Mouse (Mus musculus) lung, adult 2 months (tissue): ENCODE data around the gene Slc8a3. TPM values are rescaled to one million over a fixed set of nuclear protein-coding genes. Genes with fewer than 3 reads are reported as not detected.

Experiments used
- DNase-seq: peaks from one replicate; pipeline ENCODE4 v3.0.0; 2022
- H3K4me1 ChIP-seq: fragments of 200-500 bp; 2 replicates; pipeline ENCODE4 v1.6.1; 2011; ENCODE audit warnings: low read length; ENCODE audit not compliant: control insufficient read depth, insufficient read depth
- H3K4me3 ChIP-seq: fragments of 200-500 bp; replicated peaks from 2 replicates; pipeline ENCODE3; 2011; ENCODE audit warnings: low read depth, mild to moderate bottlenecking, control low read depth, low read length; ENCODE audit errors: extremely low read depth
- CTCF ChIP-seq: fragments of 200-500 bp; IDR thresholded peaks from 2 replicates; pipeline ENCODE4 v1.5.1; 2011; ENCODE audit warnings: mild to moderate bottlenecking, low read length, control low read depth; ENCODE audit not compliant: insufficient read depth
- POLR2A ChIP-seq: fragments of 200-500 bp; IDR thresholded peaks from 2 replicates; pipeline ENCODE4 v1.6.1; 2011; ENCODE audit warnings: low read depth, mild to moderate bottlenecking, control low read depth, low read length, borderline replicate concordance; ENCODE audit errors: extremely low read depth
- WGBS: fragments of 180-500 bp; shearing (Covaris S2); methylation state at CpG from one replicate; pipeline ENCODE4 v1.1.7; 2018; 5-methylcytosine and 5-hydroxymethylcytosine counted together
- polyA plus RNA-seq: library from polyadenylated mRNA; depleted of rRNA; stranded (reverse); fragments of >200 nt; gene quantifications from 2 replicates; pipeline ENCODE4 v1.2.3, GENCODE M21; 2012

Slc8a3 gene
- polyA plus RNA-seq, 1 experiment: 0.77 TPM

DNA sequence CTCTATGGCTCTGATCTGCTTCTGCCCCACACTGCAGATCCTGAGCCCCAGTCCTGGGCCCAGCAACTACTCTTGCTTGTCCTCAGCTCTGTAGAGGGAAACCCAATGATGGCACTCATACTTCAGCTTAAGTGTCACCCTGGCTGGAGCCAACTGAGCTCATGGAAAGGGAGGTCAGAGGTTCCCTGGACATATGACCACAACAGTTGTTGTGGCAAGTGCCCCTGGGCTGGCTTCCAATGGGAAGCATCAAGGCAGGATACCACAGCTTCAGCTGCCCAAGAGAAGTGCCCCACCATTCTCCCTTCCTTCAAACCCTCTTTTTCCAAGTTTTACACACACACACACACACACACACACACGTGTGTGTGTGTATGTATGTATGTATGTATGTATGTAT, 88.5 kb downstream of the Slc8a3 start:
- Histone ChIP-seq H3K4me1 (no peaks in the 10 kb centered on the region; the same call in 1 of the 2 replicates), H3K4me3 (no peak overlapping the region)
- no peak for DNase-seq
- TF ChIP-seq POLR2A (no peak), CTCF (no peak)
- 46% methylated on average over 1 of the region's 1 CpGs for WGBS

DNA sequence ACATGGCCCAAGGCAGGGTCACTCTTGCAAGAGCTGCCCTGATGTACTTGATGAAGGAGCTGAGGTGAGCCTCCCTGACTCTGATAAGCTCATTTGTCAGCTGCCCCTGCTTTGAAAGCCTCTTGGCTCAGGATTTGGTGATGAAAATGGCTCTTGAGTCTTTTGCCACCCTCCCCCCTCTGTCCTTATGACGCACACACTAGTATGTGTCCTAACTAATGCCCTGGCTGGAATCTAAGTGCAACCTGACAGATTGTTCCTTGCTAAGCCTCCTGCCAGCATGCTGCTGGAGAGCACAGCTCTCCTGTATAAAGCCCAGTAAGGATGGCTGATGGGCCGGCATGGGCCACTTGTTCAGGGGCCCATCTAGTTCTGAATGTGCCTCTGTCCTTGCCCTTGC, 91.3 kb downstream of the Slc8a3 start:
- Histone ChIP-seq H3K4me1 (no peaks in the 10 kb centered on the region; the same call in 1 of the 2 replicates), H3K4me3 (no peak overlapping the region)
- no peak for DNase-seq
- WGBS: 65% methylated on average over 2 of the region's 2 CpGs
- no peak for TF ChIP-seq POLR2A

DNA sequence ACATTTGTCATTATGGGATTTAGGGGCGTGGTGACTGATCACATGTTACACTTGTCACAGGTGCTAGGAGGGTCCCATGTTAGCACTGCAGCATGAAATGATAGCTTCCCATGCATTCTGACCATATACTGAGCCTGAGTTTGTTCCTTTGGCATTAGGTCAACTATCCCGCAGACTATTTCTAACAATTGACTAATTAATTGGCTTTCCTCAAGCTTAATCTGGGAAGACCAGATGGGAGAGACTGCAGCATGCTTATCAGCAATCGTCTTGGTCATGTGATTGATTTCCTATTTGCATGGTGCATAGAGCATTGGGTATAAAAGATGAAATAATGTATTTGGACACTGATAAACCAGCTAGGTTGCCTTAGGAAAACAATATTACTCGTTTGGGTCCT, 91.9 kb downstream of the Slc8a3 start:
- no peak for TF ChIP-seq CTCF
- TF ChIP-seq POLR2A: no peak
- no peak for DNase-seq
- 59% methylated on average over 4 of the region's 4 CpGs for WGBS
- H3K4me1 ChIP-seq: no peaks in the 10 kb centered on the region; the same call in 1 of the 2 replicates
- no peak overlapping the region for H3K4me3 ChIP-seq

DNA sequence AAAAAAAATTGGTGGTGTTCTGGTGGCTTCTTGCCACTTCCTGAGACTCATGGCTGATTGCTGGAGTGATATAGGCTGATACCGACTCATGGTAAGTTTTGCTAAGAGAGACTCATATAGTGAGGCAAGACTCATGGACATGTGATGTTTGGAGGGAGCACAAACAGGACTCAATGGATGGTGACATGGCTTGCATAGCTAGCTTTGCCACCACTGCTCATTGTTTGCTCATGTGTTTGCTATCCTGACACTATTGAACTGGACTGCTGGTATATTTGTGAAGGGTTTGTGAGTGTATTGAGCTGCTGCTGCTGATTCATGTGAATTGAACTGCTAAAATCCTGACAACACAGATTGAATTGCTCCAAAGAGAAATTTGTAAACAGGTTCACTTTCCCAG, 95.8 kb downstream of the Slc8a3 start:
- H3K4me1 ChIP-seq: no peaks in the 10 kb centered on the region
- TF ChIP-seq CTCF: no peak
- TF ChIP-seq POLR2A: no peak
- DNase-seq: no peak
- no peak overlapping the region for H3K4me3 ChIP-seq
- WGBS: 85% methylated on average over 1 of the region's 1 CpGs

DNA sequence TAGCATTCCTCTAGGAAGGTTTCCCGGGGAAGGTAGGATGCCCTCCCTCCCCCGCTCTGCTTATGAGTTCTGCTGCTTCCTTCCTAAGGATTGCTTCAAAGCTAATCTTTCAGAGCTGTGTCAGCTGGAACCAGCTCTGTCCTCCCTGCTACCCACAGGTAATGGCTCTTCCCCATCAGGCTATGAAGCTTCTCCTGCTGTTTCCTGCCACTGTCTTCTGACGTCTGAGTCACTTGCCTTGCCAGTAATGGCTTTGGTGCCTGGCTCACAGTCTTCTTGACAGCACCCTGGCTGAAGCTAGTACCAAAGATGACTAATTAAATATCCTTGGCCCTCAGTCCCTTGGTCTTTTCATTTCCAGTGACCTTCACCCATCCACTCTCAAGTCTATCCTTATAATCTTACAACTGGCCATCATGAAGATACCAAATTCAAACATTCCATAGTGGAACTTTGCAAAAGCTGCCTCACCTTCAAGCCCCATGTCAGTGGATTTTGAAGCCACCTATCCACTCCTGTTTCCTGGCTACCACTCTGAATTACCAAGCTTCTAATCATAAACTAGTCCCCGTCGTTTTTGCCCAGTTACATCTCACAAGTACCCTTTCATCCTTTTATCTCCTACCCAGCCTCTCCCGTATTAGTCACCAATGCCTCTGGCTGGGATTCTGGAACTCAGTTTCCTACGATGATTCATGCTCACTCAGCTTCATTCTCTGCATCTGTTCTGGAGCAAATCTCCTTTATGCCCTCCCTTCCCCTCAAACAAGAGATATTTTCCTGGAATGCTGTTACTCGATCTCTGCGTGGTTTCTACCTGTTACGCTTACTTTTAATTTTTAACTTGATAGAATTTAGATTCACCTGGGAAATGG, 97.3 kb downstream of the Slc8a3 start:
- WGBS: 72% methylated on average over 10 of the region's 10 CpGs
- TF ChIP-seq POLR2A (no peak), CTCF (no peak)
- H3K4me3 ChIP-seq: no peak overlapping the region
- H3K4me1 ChIP-seq: no peaks in the 10 kb centered on the region
- DNase-seq: no peak

DNA sequence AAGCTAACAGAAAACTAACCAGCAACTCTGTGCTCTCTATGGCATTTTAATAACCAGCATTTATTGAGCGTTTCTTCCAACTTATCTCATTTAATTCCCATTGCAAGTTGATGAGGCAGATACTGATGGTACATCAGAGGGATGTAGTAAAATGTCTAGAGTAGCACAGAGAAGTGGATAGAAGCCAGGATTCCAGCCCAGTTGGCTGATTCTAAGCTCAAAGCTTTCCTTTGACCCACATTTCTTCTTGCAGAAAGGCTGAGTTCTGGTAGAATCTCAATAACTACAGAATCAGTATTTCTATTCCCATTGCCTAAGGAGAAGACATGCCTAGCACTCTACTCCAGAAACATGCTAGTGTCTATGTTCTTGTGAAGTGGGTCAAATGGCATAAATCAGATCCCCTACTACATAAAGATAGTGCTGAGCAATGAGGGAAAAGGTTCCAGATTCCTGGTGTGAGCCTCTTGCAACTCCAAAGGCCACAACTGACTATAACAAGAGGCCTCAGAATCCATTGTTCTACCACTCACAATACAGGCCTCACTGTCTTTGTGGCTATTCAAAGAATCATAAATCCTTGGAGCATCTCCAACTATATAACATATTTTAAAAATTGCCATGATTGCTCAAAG, 99.1 kb downstream of the Slc8a3 start:
- no peaks in the 10 kb centered on the region for H3K4me1 ChIP-seq
- TF ChIP-seq CTCF (no peak), POLR2A (no peak)
- DNase-seq: no peak
- no peak overlapping the region for H3K4me3 ChIP-seq
- 85% methylated on average over 1 of the region's 1 CpGs for WGBS

DNA sequence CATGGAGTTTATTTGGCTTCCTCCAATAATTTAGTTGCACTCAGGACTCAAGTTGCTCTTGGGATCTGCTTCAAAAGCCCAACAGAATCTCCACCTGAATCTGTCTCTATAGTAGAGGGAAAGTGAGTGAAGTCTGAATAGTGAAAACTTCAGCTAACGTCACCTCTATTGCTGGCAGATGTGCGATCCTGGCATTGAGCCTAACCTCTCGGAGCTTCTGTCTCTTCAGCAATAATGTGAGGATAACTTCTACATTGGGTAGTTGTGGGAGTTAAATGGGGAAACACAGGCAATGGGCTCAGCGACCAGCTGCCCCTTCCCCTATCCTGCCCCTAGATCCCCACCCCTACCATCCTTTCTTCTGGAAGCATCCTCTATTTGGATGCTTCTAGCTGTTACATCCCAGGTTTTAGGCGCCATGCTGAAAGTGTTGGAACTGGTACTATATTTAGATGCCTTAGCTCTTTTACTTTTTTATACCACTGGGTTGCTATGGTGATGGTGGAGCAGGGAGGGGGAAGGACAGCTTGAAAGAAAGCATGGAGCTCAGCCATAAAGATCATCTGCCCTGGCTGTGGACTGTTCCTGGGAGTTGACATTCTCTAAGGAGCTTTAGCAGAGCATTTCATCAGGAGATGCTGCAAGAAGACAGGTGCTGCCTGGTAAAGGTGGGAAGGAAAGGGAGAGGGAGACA, 105.1 kb downstream of the Slc8a3 start:
- DNase-seq: no peak
- 71% methylated on average over 5 of the region's 5 CpGs for WGBS
- TF ChIP-seq POLR2A (no peak), CTCF (no peak)
- no peak overlapping the region for H3K4me3 ChIP-seq
- no peaks in the 10 kb centered on the region for H3K4me1 ChIP-seq

DNA sequence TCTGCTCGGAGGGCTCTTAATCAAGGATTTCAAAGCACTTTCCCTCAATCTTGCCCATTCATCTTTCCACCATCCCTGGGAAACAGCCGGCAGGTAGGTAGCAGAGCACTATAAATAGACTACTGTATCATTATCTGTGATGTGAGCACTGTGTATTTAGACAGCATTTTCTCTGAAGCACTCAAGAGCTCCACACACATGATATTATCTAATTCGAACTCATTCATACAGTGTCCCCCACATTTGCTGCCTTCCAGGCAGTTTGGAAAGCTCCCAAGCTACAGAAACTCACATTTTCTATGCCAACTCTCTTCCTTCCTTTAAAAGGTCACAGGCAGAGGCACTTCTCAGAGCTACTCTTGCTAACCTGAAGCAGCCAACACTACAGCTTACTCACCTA, 106.4 kb downstream of the Slc8a3 start:
- DNase-seq: no peak
- Histone ChIP-seq H3K4me3 (no peak overlapping the region), H3K4me1 (no peaks in the 10 kb centered on the region)
- 53% methylated on average over 3 of the region's 3 CpGs for WGBS
- no peak for TF ChIP-seq POLR2A
- TF ChIP-seq CTCF: no peak

DNA sequence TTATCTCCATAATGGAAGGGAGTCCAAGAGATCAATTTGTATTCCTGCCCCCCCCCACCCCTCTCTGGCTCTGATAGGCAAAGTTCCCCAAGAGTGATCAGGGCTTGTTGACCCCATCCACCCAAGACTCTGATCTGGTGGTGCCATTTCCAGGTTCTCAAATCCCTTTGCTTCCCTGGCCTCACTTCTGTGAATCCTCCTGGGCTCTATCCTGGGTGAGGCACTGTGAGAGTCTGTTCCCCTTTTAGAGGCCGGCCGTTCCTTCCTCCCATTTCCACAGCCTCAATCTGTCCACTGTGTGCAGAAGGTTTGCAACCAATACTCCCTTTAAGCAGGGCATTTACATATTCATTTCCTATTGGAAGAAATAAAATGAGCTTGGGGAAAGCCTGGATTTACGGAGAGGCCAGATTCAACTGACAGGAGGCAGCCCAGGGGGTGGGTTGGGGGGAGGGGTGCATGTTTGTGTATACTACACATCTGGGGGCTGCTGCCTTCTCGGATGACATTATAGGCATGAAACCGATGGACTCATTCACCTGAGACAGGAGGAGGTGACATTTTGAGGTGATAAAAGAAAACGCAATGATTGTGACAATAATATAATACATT, 106.9 kb downstream of the Slc8a3 start:
- Histone ChIP-seq H3K4me3 (no peak overlapping the region), H3K4me1 (no peaks in the 10 kb centered on the region)
- WGBS: 36% methylated on average over 6 of the region's 6 CpGs
- TF ChIP-seq CTCF (no peak), POLR2A (no peak)
- DNase-seq: no peak
